Mouse (Mus musculus) heart, embryonic 13.5 days (tissue): ENCODE results near the gene Tspan4. TPM values are rescaled to one million over a fixed set of nuclear protein-coding genes. Genes with fewer than 3 reads are reported as not detected.

Source experiments
- ATAC-seq: fragments of 200-750 bp; cut with Nextera tagmentation; 2 replicates; pipeline ENCODE4 v1.8.0; 2017; ENCODE audit warnings: moderate TSS enrichment; ENCODE audit not compliant: insufficient number of reproducible peaks, low FRiP score, low TSS enrichment; ENCODE audit errors: extremely low read depth
- H3K27ac ChIP-seq: fragments of 300-500 bp; sonication (generic); replicated peaks from 2 replicates; pipeline ENCODE4 v1.5.1; 2015; ENCODE audit warnings: moderate library complexity, mild to moderate bottlenecking, inconsistent platforms
- H3K27me3 ChIP-seq: fragments of 300-500 bp; sonication (generic); replicated peaks from 2 replicates; pipeline ENCODE4 v1.6.1; 2015; ENCODE audit warnings: mild to moderate bottlenecking, inconsistent platforms
- H3K36me3 ChIP-seq: fragments of 300-500 bp; sonication (generic); 2 replicates; pipeline ENCODE4 v1.6.1; 2015; ENCODE audit warnings: mild to moderate bottlenecking, inconsistent platforms
- H3K4me1 ChIP-seq: fragments of 300-500 bp; sonication (generic); 2 replicates; pipeline ENCODE4 v1.6.1; 2015; ENCODE audit warnings: inconsistent platforms
- H3K4me2 ChIP-seq: fragments of 300-500 bp; sonication (generic); 2 replicates; pipeline ENCODE4 v1.6.1; 2015; ENCODE audit warnings: inconsistent platforms, mild to moderate bottlenecking, moderate library complexity
- H3K4me3 ChIP-seq: fragments of 300-500 bp; sonication (generic); 2 replicates; pipeline ENCODE4 v1.5.1; 2015; ENCODE audit warnings: moderate library complexity, mild to moderate bottlenecking, inconsistent platforms
- H3K9ac ChIP-seq: fragments of 300-500 bp; sonication (generic); 2 replicates; pipeline ENCODE4 v1.6.1; 2015; ENCODE audit warnings: inconsistent platforms, mild to moderate bottlenecking, moderate library complexity
- H3K9me3 ChIP-seq: fragments of 300-500 bp; sonication (generic); 2 replicates; pipeline ENCODE4 v1.6.1; 2016; ENCODE audit warnings: inconsistent platforms
- WGBS: fragments of 180-500 bp; shearing (Covaris S2); methylation state at CpG from one replicate; pipeline ENCODE4 v1.1.7; 2015; ENCODE audit warnings: mixed read lengths; 5-methylcytosine and 5-hydroxymethylcytosine counted together
- polyA plus RNA-seq: library from polyadenylated mRNA; unstranded; fragments of >200 nt; fragmentation: Nextera tagmentation; extraction: Ambion mirVana; gene quantifications from 2 replicates; pipeline ENCODE4 v1.2.1, GENCODE M21; 2015

Tspan4 gene
- polyA plus RNA-seq = 64.5 and 68.8 TPM in 2 replicates

DNA sequence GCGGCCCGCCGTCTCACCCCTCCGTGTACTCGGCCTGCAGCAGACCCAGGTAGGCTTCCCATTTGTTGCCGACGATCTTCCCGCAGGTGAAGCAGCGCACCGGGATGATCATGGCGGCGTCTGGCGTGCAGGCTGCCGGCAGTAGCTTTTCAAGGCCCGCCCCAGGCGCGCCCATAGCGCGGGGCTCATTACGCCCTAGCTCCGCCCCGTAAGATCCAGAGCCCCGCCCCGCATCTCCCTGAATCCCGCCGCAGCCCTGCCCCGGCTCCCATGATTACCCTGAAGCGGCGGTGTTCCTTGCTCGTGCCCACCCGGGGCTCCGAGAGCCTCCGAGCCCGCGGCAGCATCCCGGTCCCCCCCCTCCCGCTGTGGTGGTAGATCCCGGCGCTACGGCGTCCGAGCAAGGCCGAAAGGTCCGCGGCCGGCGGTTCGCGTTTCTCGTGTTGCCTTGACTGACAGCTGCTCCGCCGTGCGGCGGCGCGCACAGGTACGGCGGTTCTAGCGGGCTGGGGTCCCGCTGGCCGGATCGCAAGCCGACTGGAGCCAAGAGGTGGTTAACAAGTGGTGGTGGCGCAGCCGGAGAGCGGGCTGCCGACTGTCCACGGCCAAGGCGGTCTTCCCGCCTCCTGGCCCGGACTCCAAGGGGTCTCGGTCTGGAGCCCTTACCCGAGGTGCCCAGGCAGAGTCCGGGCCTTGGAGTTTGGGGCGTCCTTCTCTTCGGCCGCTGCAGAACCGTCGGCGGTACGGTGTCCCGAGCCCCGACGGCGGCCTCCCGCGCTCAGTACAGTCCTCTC, at the start of gene Tspan4, which contains the start of gene Polr2l:
Gene Tspan4, plus strand, starts transcription at position 230 of the 794 bp plus-strand sequence.
Gene Polr2l, minus strand, starts transcription at position 122 of the 794 bp plus-strand sequence.
- H3K4me3 ChIP-seq = peak within 1 kb of the TSS; percentile 88
- H3K4me1 ChIP-seq = peaks cover 51% of the 10 kb centered on the region
- H3K9me3 ChIP-seq = no peaks in the 10 kb centered on the region
- peak within 1 kb of the TSS; percentile 95 for H3K4me2 ChIP-seq
- under 1% methylated on average over 87 of the region's 87 CpGs for WGBS
- H3K9ac ChIP-seq = peak within 1 kb of the TSS; percentile 91
- H3K27me3 ChIP-seq = no peaks in the 10 kb centered on the region
- ATAC-seq = peak; percentile 66
- H3K27ac ChIP-seq = peak within 1 kb of the TSS; percentile 98
- peaks cover 27% of the 10 kb centered on the region for H3K36me3 ChIP-seq

GRCm38 (mm10) chr7:141426948-141427730, 47.9 kb upstream of the Tspan4 start:
- H3K27me3 ChIP-seq = 0 out of 2 replicates have a peak, but pooled peaks cover 5% of the 10 kb centered on the region
- 72% methylated on average over 12 of the region's 12 CpGs for WGBS

DNA sequence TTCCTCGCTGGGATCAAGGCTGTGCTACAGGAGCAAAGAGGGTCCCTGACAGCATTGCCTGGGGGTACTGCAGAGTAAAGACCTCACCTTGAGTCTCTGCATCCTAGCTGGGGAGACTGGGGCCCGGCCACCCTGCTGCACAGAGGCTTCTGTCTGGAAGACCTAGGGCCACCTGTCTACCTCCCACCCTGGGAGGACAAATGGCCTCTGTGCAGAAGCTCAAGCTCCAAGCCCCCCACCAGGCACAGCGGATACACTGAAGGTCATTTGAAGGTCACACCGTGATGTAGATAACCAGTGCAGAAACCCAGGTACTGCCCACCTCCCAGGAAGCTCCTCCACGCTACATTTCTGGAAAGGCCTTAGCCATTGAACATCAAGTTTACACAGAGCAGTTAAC, 46.3 kb upstream of the Tspan4 start:
- Histone ChIP-seq H3K9ac (no peak overlapping the region), H3K4me1 (peaks cover 29% of the 10 kb centered on the region), H3K4me2 (peak overlapping the region; percentile 63), H3K9me3 (no peaks in the 10 kb centered on the region), H3K36me3 (peaks cover 36% of the 10 kb centered on the region), H3K27me3 (0 out of 2 replicates have a peak, but pooled peaks cover 5% of the 10 kb centered on the region), H3K27ac (no peak overlapping the region), H3K4me3 (peak overlapping the region; percentile 42)
- WGBS = 46% methylated on average over 5 of the region's 5 CpGs
- ATAC-seq = no peak

More at GRCm38 (mm10) chr7:141426948-141427730, 47.9 kb upstream of the Tspan4 start:
- Histone ChIP-seq H3K4me2 (no peak overlapping the region), H3K4me1 (peaks cover 27% of the 10 kb centered on the region), H3K36me3 (peaks cover 20% of the 10 kb centered on the region), H3K4me3 (no peak overlapping the region), H3K9ac (no peak overlapping the region), H3K9me3 (no peaks in the 10 kb centered on the region), H3K27ac (no peak overlapping the region)
- no peak for ATAC-seq

GRCm38 (mm10) chr7:141429310-141429709, 45.7 kb upstream of the Tspan4 start, which contains the start of gene Cend1:
Gene Cend1 (minus strand): TSS chr7:141429491.
- Histone ChIP-seq H3K27me3 (0 out of 2 replicates have a peak, but pooled peaks cover 5% of the 10 kb centered on the region), H3K4me1 (peaks cover 35% of the 10 kb centered on the region), H3K36me3 (peaks cover 37% of the 10 kb centered on the region), H3K4me2 (peak within 1 kb of the TSS; percentile 63), H3K9ac (peak within 1 kb of the TSS; percentile 12), H3K4me3 (peak within 1 kb of the TSS; percentile 42), H3K27ac (peak within 1 kb of the TSS; percentile 44), H3K9me3 (no peaks in the 10 kb centered on the region)
- WGBS = 3% methylated on average over 19 of the region's 19 CpGs
- ATAC-seq = no peak

DNA sequence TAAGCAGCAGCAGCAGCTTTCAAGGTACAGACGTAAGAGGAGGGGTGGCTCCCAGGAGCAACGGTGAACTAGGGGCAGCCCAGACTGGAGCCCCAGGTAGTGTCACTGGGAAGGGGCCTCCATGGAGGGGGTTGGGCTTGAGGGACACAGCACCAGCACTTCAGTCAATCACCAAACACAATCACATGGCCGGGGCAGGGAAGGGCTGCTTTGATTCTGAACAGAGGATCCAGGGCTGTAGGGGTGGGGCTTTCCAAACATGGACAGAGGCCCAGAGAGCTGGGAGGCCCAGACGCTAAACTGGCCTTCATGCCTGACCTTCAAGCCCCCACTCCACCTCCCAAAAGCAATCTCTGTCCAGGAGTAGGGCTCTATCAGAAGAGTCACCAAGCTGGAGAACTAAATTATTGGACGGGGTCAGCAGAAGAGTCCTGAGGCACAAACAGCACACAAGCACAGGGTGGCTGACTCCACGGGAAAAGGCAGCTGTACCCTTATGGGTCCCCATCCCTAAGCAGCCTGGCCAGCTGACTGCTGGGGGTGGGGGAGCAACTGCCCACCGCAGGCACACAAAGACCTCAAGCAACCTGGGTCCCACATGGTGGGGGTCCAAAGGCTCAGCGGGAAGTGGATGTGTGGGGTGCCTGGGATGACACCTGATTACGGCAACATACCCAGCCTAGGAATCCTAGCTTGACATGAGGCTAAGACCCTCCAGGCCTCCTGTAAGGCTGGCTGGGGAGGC, 45.0 kb upstream of the Tspan4 start:
- Histone ChIP-seq H3K9ac (peak overlapping the region; percentile 12; the same call in 1 of the 2 replicates), H3K4me2 (peak overlapping the region; percentile 63), H3K36me3 (peaks cover 37% of the 10 kb centered on the region), H3K27me3 (0 out of 2 replicates have a peak, but pooled peaks cover 5% of the 10 kb centered on the region), H3K4me3 (peak overlapping the region; percentile 42), H3K27ac (peak overlapping the region; percentile 44), H3K9me3 (no peaks in the 10 kb centered on the region), H3K4me1 (peaks cover 42% of the 10 kb centered on the region)
- 39% methylated on average over 9 of the region's 9 CpGs for WGBS
- ATAC-seq = 0 out of 2 replicates have a peak, but pooled peaks have one; percentile 20

GRCm38 (mm10) chr7:141430585-141431240, 44.3 kb upstream of the Tspan4 start:
- Histone ChIP-seq H3K9ac (peak overlapping the region; percentile 12; the same call in 1 of the 2 replicates), H3K36me3 (peaks cover 37% of the 10 kb centered on the region), H3K4me1 (peaks cover 48% of the 10 kb centered on the region), H3K9me3 (no peaks in the 10 kb centered on the region), H3K27me3 (0 out of 2 replicates have a peak, but pooled peaks cover 5% of the 10 kb centered on the region), H3K4me3 (no peak overlapping the region), H3K4me2 (no peak overlapping the region), H3K27ac (peak overlapping the region; percentile 44)
- WGBS = 86% methylated on average over 9 of the region's 9 CpGs
- no peak for ATAC-seq

DNA sequence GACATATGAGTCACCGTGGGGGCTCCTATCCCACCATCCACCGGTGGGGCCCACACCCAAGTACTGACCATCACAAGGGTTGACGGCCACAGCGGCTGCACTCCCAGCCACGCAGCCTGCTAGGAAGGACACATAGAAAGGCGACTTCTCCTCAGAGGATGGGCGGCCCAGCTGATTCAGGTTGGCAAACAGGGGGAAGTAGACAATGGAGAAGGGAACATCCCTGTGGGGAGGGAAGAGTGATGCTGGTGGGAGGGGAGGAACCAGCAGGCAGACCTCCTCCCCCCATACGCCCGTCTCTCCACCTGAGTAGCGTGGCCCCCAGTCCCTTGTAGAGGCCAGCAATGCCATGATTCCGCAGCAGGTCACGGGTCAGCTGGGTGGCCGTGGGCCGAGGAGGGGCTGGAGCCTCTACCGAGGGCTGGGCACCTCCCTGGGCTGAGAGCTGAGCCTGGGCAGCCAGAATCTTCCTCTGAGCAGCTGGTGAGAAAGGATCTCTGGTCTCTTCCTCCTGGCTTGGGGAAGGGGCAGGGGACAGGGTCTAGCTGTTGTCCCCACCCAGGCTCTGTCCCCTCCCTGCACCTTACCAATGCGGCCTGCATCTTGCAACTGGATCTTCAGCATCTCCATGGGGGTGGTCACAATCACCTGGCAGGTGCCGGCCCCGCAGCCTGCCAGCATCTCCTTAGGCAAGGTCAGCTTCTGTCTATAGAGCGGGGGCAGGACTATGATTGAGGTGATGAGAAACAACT, 43.4 kb upstream of the Tspan4 start:
- ATAC-seq = no peak
- no peak overlapping the region for H3K4me2 ChIP-seq
- WGBS = 89% methylated on average over 19 of the region's 19 CpGs
- no peaks in the 10 kb centered on the region for H3K9me3 ChIP-seq
- H3K4me3 ChIP-seq = no peak overlapping the region
- no peak overlapping the region for H3K9ac ChIP-seq
- no peak overlapping the region for H3K27ac ChIP-seq
- peaks cover 37% of the 10 kb centered on the region for H3K36me3 ChIP-seq
- H3K4me1 ChIP-seq = peaks cover 56% of the 10 kb centered on the region
- H3K27me3 ChIP-seq = 0 out of 2 replicates have a peak, but pooled peaks cover 5% of the 10 kb centered on the region

GRCm38 (mm10) chr7:141432186-141432611, 42.8 kb upstream of the Tspan4 start:
- 82% methylated on average over 8 of the region's 8 CpGs for WGBS
- Histone ChIP-seq H3K9ac (no peak overlapping the region), H3K27me3 (0 out of 2 replicates have a peak, but pooled peaks cover 5% of the 10 kb centered on the region), H3K9me3 (no peaks in the 10 kb centered on the region), H3K4me1 (peaks cover 61% of the 10 kb centered on the region), H3K4me3 (no peak overlapping the region), H3K36me3 (peaks cover 37% of the 10 kb centered on the region), H3K27ac (no peak overlapping the region), H3K4me2 (no peak overlapping the region)
- ATAC-seq = no peak

- H3K4me1 ChIP-seq = peaks cover 65% of the 10 kb centered on the region
- H3K9ac ChIP-seq = no peak overlapping the region
- no peaks in the 10 kb centered on the region for H3K9me3 ChIP-seq
- ATAC-seq = no peak
- 83% methylated on average over 6 of the region's 6 CpGs for WGBS
- H3K4me2 ChIP-seq = no peak overlapping the region
- H3K27me3 ChIP-seq = 0 out of 2 replicates have a peak, but pooled peaks cover 2% of the 10 kb centered on the region
- H3K27ac ChIP-seq = no peak overlapping the region
- H3K36me3 ChIP-seq = peaks cover 39% of the 10 kb centered on the region
- no peak overlapping the region for H3K4me3 ChIP-seq
These were observed 42.1 kb upstream of the Tspan4 start for GRCm38 (mm10) chr7:141432741-141433516.
